ENCODE assay signal across 8 mouse cellular contexts in the genomic region with DNA sequence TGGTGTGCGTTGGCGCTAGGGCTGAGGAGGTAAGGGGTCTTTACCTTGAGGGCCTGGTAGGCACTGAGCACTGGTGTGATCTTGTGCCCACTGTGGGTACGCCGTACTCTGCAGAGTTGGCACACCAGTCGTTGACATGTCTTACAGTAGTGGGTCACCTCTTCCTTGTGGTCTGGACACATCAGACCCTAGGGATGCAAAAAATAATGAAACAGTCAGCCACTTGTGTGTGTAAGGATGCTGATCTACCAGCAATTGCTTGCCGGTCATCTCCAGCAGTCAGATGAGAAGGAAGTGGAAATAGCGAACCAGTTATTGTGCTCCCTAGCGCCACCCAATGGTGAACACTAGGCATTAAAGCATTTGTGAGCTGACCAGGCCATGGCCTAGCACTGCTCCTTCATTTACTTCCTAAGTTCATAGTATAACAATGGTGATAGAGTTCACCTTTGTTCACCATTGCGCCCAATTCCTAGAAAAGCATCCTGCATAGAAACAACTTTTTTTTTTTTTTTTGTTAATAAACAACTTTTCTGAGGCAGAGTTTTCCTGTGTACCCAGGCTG. TPM values are rescaled to one million over a fixed set of nuclear protein-coding genes. Genes with fewer than 3 reads are reported as not detected.
DNase-seq lines count a peak whose midpoint lies in the region; ATAC-seq lines count a peak whose summit lies in the region.

No protein-coding gene starts in this region.

- H3K4me2 ChIP-seq in hindbrain, embryonic 16.5 days (ENCODE audit: low read length), result no peak overlapping the region

- no peak overlapping the region for H3K27ac ChIP-seq in hindbrain, embryonic 10.5 days
- no peak overlapping the region for H3K27ac ChIP-seq in hindbrain, embryonic 16.5 days (ENCODE audit: low read depth, low read length)
- no peak overlapping the region for H3K27ac ChIP-seq in embryonic facial prominence, embryonic 10.5 days (replicated peaks)

- peaks cover 34% of the 10 kb centered on the region for H3K36me3 ChIP-seq in hindbrain, embryonic 10.5 days
- peaks cover 41% of the 10 kb centered on the region for H3K36me3 ChIP-seq in hindbrain, embryonic 16.5 days (ENCODE audit: control insufficient read depth, insufficient read depth, low read length)
- peaks cover 25% of the 10 kb centered on the region for H3K36me3 ChIP-seq in embryonic facial prominence, embryonic 10.5 days (replicated peaks)

- no peak overlapping the region for H3K4me3 ChIP-seq in hindbrain, embryonic 10.5 days
- H3K4me3 ChIP-seq in hindbrain, embryonic 16.5 days (ENCODE audit: low read length), result no peak overlapping the region
- H3K4me3 ChIP-seq in embryonic facial prominence, embryonic 10.5 days, result no peak overlapping the region

- no peak for ATAC-seq in hindbrain, embryonic 16.5 days

- H3K9me3 ChIP-seq in hindbrain, embryonic 10.5 days, result no peaks in the 10 kb centered on the region
- H3K9me3 ChIP-seq in hindbrain, embryonic 16.5 days (ENCODE audit: control insufficient read depth, low read length), result no peaks in the 10 kb centered on the region
- H3K9me3 ChIP-seq in embryonic facial prominence, embryonic 10.5 days, result no peaks in the 10 kb centered on the region

- H3K9ac ChIP-seq in hindbrain, embryonic 16.5 days (ENCODE audit: low read depth, low read length), result no peak overlapping the region

- peaks cover 58% of the 10 kb centered on the region for H3K4me1 ChIP-seq in hindbrain, embryonic 10.5 days (replicated peaks)
- peaks cover 26% of the 10 kb centered on the region for H3K4me1 ChIP-seq in hindbrain, embryonic 16.5 days (ENCODE audit: control insufficient read depth, insufficient read depth, low read depth, low read length)
- H3K4me1 ChIP-seq in embryonic facial prominence, embryonic 10.5 days, result peaks cover 44% of the 10 kb centered on the region

- peak; percentile 65 for DNase-seq in hindbrain, embryonic 10.5 days (ENCODE audit: low spot score)
- peak; percentile 85 for DNase-seq in 416B (ENCODE audit: low read depth)
- peak; percentile 78 for DNase-seq in NIH3T3 (ENCODE audit: low read depth)
- peak; percentile 51 for DNase-seq in embryonic facial prominence, embryonic 10.5 days (ENCODE audit: low spot score)
- DNase-seq in lung, adult 18-20 months, result peak; percentile 70 to 77
- peak; percentile 46 to 70 for DNase-seq in spleen, adult 18-20 months
- DNase-seq in ovary, postnatal 10 days (ENCODE audit: low spot score), result no peak

- 72% methylated on average over 9 of the region's 9 CpGs for WGBS in hindbrain, embryonic 10.5 days
- WGBS in hindbrain, embryonic 16.5 days, result 66% methylated on average over 9 of the region's 9 CpGs
- 76% methylated on average over 9 of the region's 9 CpGs for WGBS in embryonic facial prominence, embryonic 10.5 days

- H3K27me3 ChIP-seq in hindbrain, embryonic 10.5 days (ENCODE audit: insufficient read depth, poor library complexity, severe bottlenecking), result peaks cover 29% of the 10 kb centered on the region
- H3K27me3 ChIP-seq in hindbrain, embryonic 16.5 days (replicated peaks; ENCODE audit: control insufficient read depth, insufficient read depth, low read length), result no peaks in the 10 kb centered on the region
- peaks cover 30% of the 10 kb centered on the region for H3K27me3 ChIP-seq in embryonic facial prominence, embryonic 10.5 days (replicated peaks; ENCODE audit: low read depth, poor library complexity, severe bottlenecking)

RNA-seq across cellular contexts. Expression of gene Krtcap2, which starts 3.4 kb away (rescaled TPM):
- 276 and 282 TPM in 2 replicates for polyA plus RNA-seq in hindbrain, embryonic 10.5 days (2016; fragmentation: Nextera tagmentation; extraction: Ambion mirVana)
- polyA plus RNA-seq in hindbrain, embryonic 16.5 days (2015; fragmentation: Nextera tagmentation; extraction: Ambion mirVana), result 205 and 227 TPM in 2 replicates
- polyA plus RNA-seq in embryonic facial prominence, embryonic 10.5 days (2016; fragmentation: Nextera tagmentation; extraction: Ambion mirVana), result 244 and 262 TPM in 2 replicates

RNA-seq across cellular contexts. Expression of gene Trim46, which starts 3.7 kb away (rescaled TPM):
- 5.2 and 11.6 TPM in 2 replicates for polyA plus RNA-seq in hindbrain, embryonic 10.5 days (2016; fragmentation: Nextera tagmentation; extraction: Ambion mirVana)
- 78.7 and 87.1 TPM in 2 replicates for polyA plus RNA-seq in hindbrain, embryonic 16.5 days (2015; fragmentation: Nextera tagmentation; extraction: Ambion mirVana)
- 4.0 and 4.7 TPM in 2 replicates for polyA plus RNA-seq in embryonic facial prominence, embryonic 10.5 days (2016; fragmentation: Nextera tagmentation; extraction: Ambion mirVana)

RNA-seq across cellular contexts. Expression of gene Muc1, which starts 13.6 kb away (rescaled TPM):
- polyA plus RNA-seq in hindbrain, embryonic 10.5 days (2016; fragmentation: Nextera tagmentation; extraction: Ambion mirVana), result 1.1 and 1.8 TPM in 2 replicates
- polyA plus RNA-seq in hindbrain, embryonic 16.5 days (2015; fragmentation: Nextera tagmentation; extraction: Ambion mirVana), result 0.59 and 0.90 TPM in 2 replicates
- 0.15 and 0.81 TPM in 2 replicates for polyA plus RNA-seq in embryonic facial prominence, embryonic 10.5 days (2016; fragmentation: Nextera tagmentation; extraction: Ambion mirVana)

RNA-seq across cellular contexts. Expression of gene Mtx1, which starts 15.5 kb away (rescaled TPM):
- polyA plus RNA-seq in hindbrain, embryonic 10.5 days (2016; fragmentation: Nextera tagmentation; extraction: Ambion mirVana), result 228 and 232 TPM in 2 replicates
- polyA plus RNA-seq in hindbrain, embryonic 16.5 days (2015; fragmentation: Nextera tagmentation; extraction: Ambion mirVana), result 163 and 166 TPM in 2 replicates
- polyA plus RNA-seq in embryonic facial prominence, embryonic 10.5 days (2016; fragmentation: Nextera tagmentation; extraction: Ambion mirVana), result 248 and 258 TPM in 2 replicates

RNA-seq across cellular contexts. Expression of gene Dpm3, which starts 16.7 kb away (rescaled TPM):
- 97.0 and 99.4 TPM in 2 replicates for polyA plus RNA-seq in hindbrain, embryonic 10.5 days (2016; fragmentation: Nextera tagmentation; extraction: Ambion mirVana)
- 64.3 and 79.8 TPM in 2 replicates for polyA plus RNA-seq in hindbrain, embryonic 16.5 days (2015; fragmentation: Nextera tagmentation; extraction: Ambion mirVana)
- 74.1 and 84.1 TPM in 2 replicates for polyA plus RNA-seq in embryonic facial prominence, embryonic 10.5 days (2016; fragmentation: Nextera tagmentation; extraction: Ambion mirVana)
